Mouse (Mus musculus) activated CD4-positive, CD25-positive, alpha-beta regulatory T cell, adult 4 months (primary cell): ENCODE measurements around the gene Cox18. TPM values are rescaled to one million over a fixed set of nuclear protein-coding genes. Genes with fewer than 3 reads are reported as not detected.

Source experiments
- polyA plus RNA-seq, 2 experiments: library from polyadenylated mRNA; unstranded; fragments of 100-300 nt; shearing (Covaris generic); gene quantifications; one replicate each; pipeline ENCODE4 v1.2.1; 2017

Gene Cox18
- polyA plus RNA-seq, 2 experiments from 2014 or later: 14.9 to 24.0 TPM

Other genes starting within 250 kb of the Cox18 start
- gene Ankrd17, start 142.6 kb upstream of the Cox18 start, polyA plus RNA-seq: 10 to 100 TPM; 41.9 to 48.9 TPM
- 1 to 10 TPM in 1 of 2 experiments, under 1 TPM in 1; 0.61 to 7.6 TPM for gene Gm9958, start 143.2 kb upstream of the Cox18 start, polyA plus RNA-seq
- gene Alb, start 236.9 kb upstream of the Cox18 start, polyA plus RNA-seq: not detected